Mouse (Mus musculus) thymus, postnatal 0 days (tissue): ENCODE data around the gene Psmd7. TPM values are rescaled to one million over a fixed set of nuclear protein-coding genes. Genes with fewer than 3 reads are reported as not detected.

Source experiments
- DNase-seq: peaks from one replicate; pipeline ENCODE4 v3.0.0-alpha.2; 2015; ENCODE audit warnings: low spot score
- polyA plus RNA-seq: library from polyadenylated mRNA; unstranded; fragments of >200 nt; fragmentation: Nextera tagmentation; extraction: Ambion mirVana; gene quantifications from 2 replicates; pipeline ENCODE4 v1.2.1, GENCODE M21; 2015

Psmd7 gene
- polyA plus RNA-seq, 1 experiment from 2014 or later = 229 TPM

- DNase-seq = no peak
Observed at GRCm38 (mm10) chr8:107578541-107578940, 9.7 kb downstream of the Psmd7 start.

- peak; percentile 15 for DNase-seq
Observed at GRCm38 (mm10) chr8:107578132-107578531, 10.1 kb downstream of the Psmd7 start.

- DNase-seq = no peak
Observed at GRCm38 (mm10) chr8:107577640-107578039, 10.6 kb downstream of the Psmd7 start.

- DNase-seq = peak; percentile 80
Observed at GRCm38 (mm10) chr8:107576702-107577101, 11.6 kb downstream of the Psmd7 start.

GRCm38 (mm10) chr8:107574771-107575170 is 13.5 kb downstream of the Psmd7 start:
- peak; percentile 15 for DNase-seq

- peak; percentile 69 for DNase-seq
Observed at GRCm38 (mm10) chr8:107572497-107572896, 15.8 kb downstream of the Psmd7 start.

- DNase-seq = no peak
Observed at GRCm38 (mm10) chr8:107571486-107572135, 16.7 kb downstream of the Psmd7 start.

GRCm38 (mm10) chr8:107571046-107571445 is 17.2 kb downstream of the Psmd7 start:
- DNase-seq = no peak

GRCm38 (mm10) chr8:107562164-107562563 is 26.1 kb downstream of the Psmd7 start:
- no peak for DNase-seq

- DNase-seq = peak; percentile 24
Observed at GRCm38 (mm10) chr8:107560820-107561536, 27.3 kb downstream of the Psmd7 start.

- DNase-seq = no peak
Observed at GRCm38 (mm10) chr8:107556511-107556936, 31.7 kb downstream of the Psmd7 start.

- DNase-seq = no peak
Observed at GRCm38 (mm10) chr8:107555231-107555630, 33.0 kb downstream of the Psmd7 start.

GRCm38 (mm10) chr8:107552234-107552633 is 36.0 kb downstream of the Psmd7 start:
- DNase-seq = no peak

- DNase-seq = no peak
Observed at GRCm38 (mm10) chr8:107546817-107547216, 41.4 kb downstream of the Psmd7 start.

GRCm38 (mm10) chr8:107546154-107546553 is 42.1 kb downstream of the Psmd7 start:
- DNase-seq = no peak

GRCm38 (mm10) chr8:107545621-107546152 is 42.6 kb downstream of the Psmd7 start:
- DNase-seq = no peak

GRCm38 (mm10) chr8:107544651-107545174 is 43.6 kb downstream of the Psmd7 start:
- no peak for DNase-seq

GRCm38 (mm10) chr8:107544211-107544610 is 44.1 kb downstream of the Psmd7 start:
- no peak for DNase-seq

- no peak for DNase-seq
Observed at GRCm38 (mm10) chr8:107543714-107544113, 44.5 kb downstream of the Psmd7 start.

GRCm38 (mm10) chr8:107542151-107542550 is 46.1 kb downstream of the Psmd7 start:
- DNase-seq = no peak

GRCm38 (mm10) chr8:107541369-107541768 is 46.9 kb downstream of the Psmd7 start:
- no peak for DNase-seq

GRCm38 (mm10) chr8:107540623-107541022 is 47.6 kb downstream of the Psmd7 start:
- DNase-seq = no peak
